Mouse (Mus musculus) thymus, adult 18-20 months (tissue): Measurements from ENCODE around the gene Catsperg2.
A peak's percentile ranks its signal among the peaks of the same experiment; 100 is the strongest.
"Not testable (repeated sequence)": the region's sequence is repeated elsewhere in the genome, so short reads cannot be mapped to it uniquely, and the experiment has no call there.

Experiments used
- DNase-seq, 2 experiments: peaks; one replicate each; pipeline ENCODE4 v3.0.0; 2022; ENCODE audit warnings: mixed read lengths in 2 of 2

The Catsperg2 gene

GRCm38 (mm10) chr7:29726860-29727259 is at the start of gene Catsperg2:
Catsperg2 (minus strand) TSS chr7:29727032.
- DNase-seq, result not testable (repeated sequence)

GRCm38 (mm10) chr7:29776568-29776967 is 49.7 kb upstream of the Catsperg2 start:
- DNase-seq, result no peak

GRCm38 (mm10) chr7:29774371-29774770 is 47.5 kb upstream of the Catsperg2 start:
- no peak for DNase-seq

GRCm38 (mm10) chr7:29773503-29773902 is 46.7 kb upstream of the Catsperg2 start:
- no peak for DNase-seq

GRCm38 (mm10) chr7:29768980-29769379 is 42.1 kb upstream of the Catsperg2 start:
- no peak for DNase-seq

- peak; percentile 78 to 88 for DNase-seq
These were observed 41.5 kb upstream of the Catsperg2 start, which contains the start of gene Zfp84 for GRCm38 (mm10) chr7:29768090-29768900. Zfp84 (plus strand) TSS chr7:29768552.

- peak; percentile 60 to 76 for DNase-seq
These were observed 40.3 kb upstream of the Catsperg2 start for GRCm38 (mm10) chr7:29767058-29767686.

GRCm38 (mm10) chr7:29764702-29765101 is 37.9 kb upstream of the Catsperg2 start:
- DNase-seq, result no peak

GRCm38 (mm10) chr7:29760476-29760875 is 33.6 kb upstream of the Catsperg2 start:
- no peak for DNase-seq

- no peak for DNase-seq
These were observed 15.4 kb upstream of the Catsperg2 start for GRCm38 (mm10) chr7:29742258-29742657.

GRCm38 (mm10) chr7:29728055-29728454 is 1.2 kb upstream of the Catsperg2 start:
- DNase-seq, result no peak

- DNase-seq, result not testable (repeated sequence)
These were observed 1.2 kb downstream of the Catsperg2 start for GRCm38 (mm10) chr7:29725461-29726142.

- DNase-seq, result not testable (repeated sequence)
These were observed 17.9 kb downstream of the Catsperg2 start for GRCm38 (mm10) chr7:29708891-29709290.

- not testable (repeated sequence) for DNase-seq
These were observed 31.6 kb downstream of the Catsperg2 start for GRCm38 (mm10) chr7:29695231-29695630.

GRCm38 (mm10) chr7:29681868-29682267 is 45.0 kb downstream of the Catsperg2 start:
- no peak for DNase-seq
